Mouse (Mus musculus) liver, adult 2 months (tissue): Measurements from ENCODE around the gene Terb2.

Experiments used
- CTCF ChIP-seq: fragments of 200-500 bp; IDR thresholded peaks from 2 replicates; pipeline ENCODE4 v1.5.1; 2011; ENCODE audit warnings: low read depth, low read length, control low read depth
- POLR2A ChIP-seq: fragments of 200-500 bp; IDR thresholded peaks from 2 replicates; pipeline ENCODE4 v1.6.1; 2011; ENCODE audit warnings: low read length, control low read depth; ENCODE audit not compliant: insufficient read depth; ENCODE audit errors: extremely low read depth

- TF ChIP-seq CTCF (no peak), POLR2A (no peak)
These were observed 51.9 kb downstream of the Terb2 start for GRCm38 (mm10) chr2:122237891-122238470.
